Mouse (Mus musculus) kidney, embryonic 15.5 days (tissue): ENCODE results near the gene Map1lc3b. TPM values are rescaled to one million over a fixed set of nuclear protein-coding genes. Genes with fewer than 3 reads are reported as not detected.

Experiments used
- ATAC-seq: fragments of 200-750 bp; cut with Nextera tagmentation; replicated peaks from 2 replicates; pipeline ENCODE4 v1.8.0; 2017; ENCODE audit warnings: moderate TSS enrichment; ENCODE audit not compliant: low FRiP score
- H3K27ac ChIP-seq: fragments of 300-500 bp; sonication (generic); 2 replicates; pipeline ENCODE4 v1.5.1; 2015; ENCODE audit warnings: mild to moderate bottlenecking, inconsistent platforms
- H3K27me3 ChIP-seq: fragments of 300-500 bp; sonication (generic); 2 replicates; pipeline ENCODE4 v1.6.1; 2015; ENCODE audit warnings: inconsistent platforms
- H3K36me3 ChIP-seq: fragments of 300-500 bp; sonication (generic); 2 replicates; pipeline ENCODE4 v1.6.1; 2015; ENCODE audit warnings: inconsistent platforms
- H3K4me1 ChIP-seq: fragments of 300-500 bp; sonication (generic); 2 replicates; pipeline ENCODE4 v1.6.1; 2015; ENCODE audit warnings: inconsistent platforms
- H3K4me2 ChIP-seq: fragments of 300-500 bp; sonication (generic); 2 replicates; pipeline ENCODE4 v1.6.1; 2015; ENCODE audit warnings: moderate library complexity, mild to moderate bottlenecking, inconsistent platforms
- H3K4me3 ChIP-seq: fragments of 300-500 bp; sonication (generic); replicated peaks from 2 replicates; pipeline ENCODE4 v1.5.1; 2015; ENCODE audit warnings: mild to moderate bottlenecking, inconsistent platforms
- H3K9ac ChIP-seq: fragments of 300-500 bp; sonication (generic); 2 replicates; pipeline ENCODE4 v1.6.1; 2015; ENCODE audit warnings: mild to moderate bottlenecking, inconsistent platforms
- H3K9me3 ChIP-seq: fragments of 300-500 bp; sonication (generic); replicated peaks from 2 replicates; pipeline ENCODE4 v1.6.1; 2016; ENCODE audit warnings: inconsistent platforms
- WGBS: fragments of 180-500 bp; shearing (Covaris S2); methylation state at CpG from one replicate; pipeline ENCODE4 v1.1.7; 2015; ENCODE audit warnings: mixed read lengths; 5-methylcytosine and 5-hydroxymethylcytosine counted together
- polyA plus RNA-seq: library from polyadenylated mRNA; unstranded; fragments of >200 nt; fragmentation: Nextera tagmentation; extraction: Ambion mirVana; gene quantifications from 2 replicates; pipeline ENCODE4 v1.2.1, GENCODE M21; 2015

The Map1lc3b gene
- polyA plus RNA-seq, 1 experiment from 2014 or later, result 183 TPM

DNA sequence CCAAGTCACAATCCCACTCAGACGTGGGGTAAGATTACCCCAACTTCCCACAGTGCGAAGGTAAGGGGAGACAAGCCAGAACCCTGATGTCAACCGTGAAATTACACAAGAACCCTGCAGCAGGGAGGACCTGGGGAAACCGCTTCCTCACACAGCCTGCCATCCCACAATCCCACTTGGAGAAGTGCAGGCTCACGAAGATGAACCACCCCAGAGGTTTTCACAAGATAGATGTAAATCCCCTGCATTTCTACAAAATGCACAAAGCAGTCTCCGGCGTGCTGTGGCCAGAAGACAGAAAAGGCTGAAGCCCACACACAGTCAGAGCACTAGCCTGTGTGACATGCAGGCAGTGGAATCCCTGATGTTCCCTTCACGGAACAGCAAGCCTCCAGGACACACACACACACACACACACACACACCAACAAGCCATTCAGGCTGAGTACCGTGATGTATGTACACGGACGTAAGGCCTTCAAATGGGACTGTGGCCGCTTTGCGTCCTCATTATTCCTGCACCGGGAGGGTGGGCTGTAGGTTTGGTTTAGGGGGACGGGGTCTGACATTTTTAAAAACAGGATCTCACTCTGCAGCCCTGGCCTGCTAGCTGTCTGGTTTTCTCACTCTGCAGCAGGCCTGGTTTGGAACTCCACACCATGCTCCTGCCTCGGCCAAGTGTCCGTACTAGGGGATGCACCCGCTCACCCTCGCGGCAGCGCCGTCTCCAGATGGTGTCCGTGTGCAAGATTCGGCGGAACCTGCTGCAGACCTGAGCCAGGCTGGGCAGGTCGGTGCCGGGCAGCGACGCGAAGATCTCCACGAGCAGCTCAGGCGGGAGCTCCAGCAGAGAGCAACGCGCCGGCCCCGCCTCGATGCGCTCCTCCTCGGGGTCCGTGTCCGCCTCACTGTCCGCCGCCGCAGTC lies 12.1 kb upstream of the Map1lc3b start:
- H3K4me3 ChIP-seq, result peak overlapping the region; percentile 69
- peak overlapping the region; percentile 55; the same call in 1 of the 2 replicates for H3K27ac ChIP-seq
- no peaks in the 10 kb centered on the region for H3K9me3 ChIP-seq
- H3K36me3 ChIP-seq, result no peaks in the 10 kb centered on the region
- H3K9ac ChIP-seq, result peak overlapping the region; percentile 75
- H3K4me2 ChIP-seq, result peak overlapping the region; percentile 78
- H3K4me1 ChIP-seq, result peaks cover 49% of the 10 kb centered on the region
- ATAC-seq, result peak; percentile 77
- peaks cover 5% of the 10 kb centered on the region; the same call in 1 of the 2 replicates for H3K27me3 ChIP-seq
- WGBS, result 2% methylated on average over 35 of the region's 44 CpGs

DNA sequence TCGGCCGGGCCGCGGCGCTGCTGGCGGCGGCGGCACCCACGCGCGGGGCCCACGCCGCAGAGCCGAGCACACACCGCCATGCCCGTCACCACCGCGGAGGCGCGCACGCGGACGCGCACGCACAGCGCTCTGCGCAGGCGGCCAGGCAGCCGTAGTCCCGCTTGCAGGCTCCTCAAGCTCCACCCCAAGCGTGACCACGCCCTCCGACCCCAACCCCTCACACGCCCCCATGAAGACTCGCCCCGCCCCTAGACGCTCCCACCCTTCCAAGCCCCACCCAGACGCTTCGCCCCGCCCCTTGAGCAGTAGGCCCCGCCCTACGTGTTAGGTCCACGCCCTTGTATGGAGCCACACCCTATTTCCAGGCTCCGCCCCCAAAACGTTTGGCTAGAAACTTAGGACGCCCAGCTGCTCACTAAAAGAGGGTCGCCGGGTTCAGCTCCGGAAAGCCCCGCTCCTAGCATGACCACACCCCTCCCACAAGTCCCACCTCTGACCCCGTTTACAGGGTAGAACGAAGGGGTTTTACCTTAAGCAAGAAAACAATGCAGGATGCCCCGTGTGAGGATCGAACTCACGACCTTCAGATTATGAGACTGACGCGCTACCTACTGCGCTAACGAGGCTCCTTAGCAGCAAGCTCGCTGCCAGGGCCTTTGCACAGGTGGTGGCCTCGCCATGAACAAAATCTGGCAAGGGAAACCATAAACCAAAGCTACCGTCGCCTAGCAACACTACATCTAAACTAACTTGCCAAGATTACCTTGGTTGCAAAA lies 11.3 kb upstream of the Map1lc3b start, which contains the start of gene Fbxo31:
Gene Fbxo31, minus strand, starts transcription at position 131 of the 776 bp plus-strand sequence.
- H3K9ac ChIP-seq, result peak within 1 kb of the TSS; percentile 75
- peaks cover 5% of the 10 kb centered on the region; the same call in 1 of the 2 replicates for H3K27me3 ChIP-seq
- ATAC-seq, result peak; percentile 92
- peak within 1 kb of the TSS; percentile 78 for H3K4me2 ChIP-seq
- H3K4me3 ChIP-seq, result peak within 1 kb of the TSS; percentile 69
- WGBS, result under 1% methylated on average over 63 of the region's 63 CpGs
- H3K27ac ChIP-seq, result peak within 1 kb of the TSS; percentile 55
- peaks cover 42% of the 10 kb centered on the region for H3K4me1 ChIP-seq
- no peaks in the 10 kb centered on the region for H3K9me3 ChIP-seq
- H3K36me3 ChIP-seq, result no peaks in the 10 kb centered on the region

DNA sequence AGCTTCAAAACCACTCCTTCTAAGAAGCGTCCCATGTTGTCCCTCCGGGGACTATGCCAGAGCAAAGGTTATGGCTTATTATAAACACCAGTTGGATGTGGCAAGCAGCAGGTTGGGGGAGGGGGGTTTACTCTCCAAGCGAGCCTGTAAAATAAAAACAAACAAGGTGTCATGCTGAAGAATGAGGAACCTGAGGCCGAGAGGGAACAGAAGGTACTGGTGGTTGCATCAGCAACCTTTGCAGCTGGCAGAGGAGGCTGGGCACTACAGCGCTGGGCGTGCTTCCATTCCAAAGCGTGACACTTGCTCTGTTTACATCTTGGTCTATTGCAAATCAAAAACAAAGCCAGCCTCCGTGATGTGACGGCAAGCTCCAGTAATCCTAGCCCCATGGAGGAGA lies 9.7 kb upstream of the Map1lc3b start:
- H3K4me3 ChIP-seq, result no peak overlapping the region
- H3K9me3 ChIP-seq, result no peaks in the 10 kb centered on the region
- no peaks in the 10 kb centered on the region for H3K36me3 ChIP-seq
- ATAC-seq, result no peak
- no peak overlapping the region for H3K4me2 ChIP-seq
- H3K27ac ChIP-seq, result no peak overlapping the region
- peaks cover 39% of the 10 kb centered on the region for H3K4me1 ChIP-seq
- no peak overlapping the region for H3K9ac ChIP-seq
- H3K27me3 ChIP-seq, result peaks cover 5% of the 10 kb centered on the region; the same call in 1 of the 2 replicates
- WGBS, result 28% methylated on average over 9 of the region's 9 CpGs

DNA sequence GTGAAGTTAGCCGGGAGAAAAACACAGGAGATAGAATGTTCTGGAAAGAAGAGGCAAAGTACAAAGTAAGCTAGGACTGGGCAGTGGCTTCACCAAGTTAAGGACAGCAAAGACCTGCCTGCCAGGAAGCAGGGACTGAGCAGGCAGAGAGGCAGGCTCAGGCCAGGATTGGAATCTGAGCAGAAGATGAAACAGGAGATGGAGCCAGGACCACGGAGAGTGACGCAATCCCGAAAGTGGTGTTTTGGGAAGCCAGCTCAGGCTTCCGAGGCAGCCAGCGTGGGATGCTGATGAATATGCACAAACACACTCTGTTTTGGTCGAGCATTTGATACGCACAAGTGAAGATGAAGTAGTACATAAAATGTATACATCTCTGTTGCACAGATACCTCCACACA lies 6.5 kb upstream of the Map1lc3b start:
- H3K9me3 ChIP-seq, result no peaks in the 10 kb centered on the region
- ATAC-seq, result no peak
- H3K9ac ChIP-seq, result no peak overlapping the region
- no peak overlapping the region for H3K27ac ChIP-seq
- H3K4me2 ChIP-seq, result no peak overlapping the region
- H3K4me1 ChIP-seq, result peaks cover 15% of the 10 kb centered on the region
- peaks cover 5% of the 10 kb centered on the region; the same call in 1 of the 2 replicates for H3K27me3 ChIP-seq
- no peak overlapping the region for H3K4me3 ChIP-seq
- no peaks in the 10 kb centered on the region for H3K36me3 ChIP-seq
- 49% methylated on average over 8 of the region's 8 CpGs for WGBS

DNA sequence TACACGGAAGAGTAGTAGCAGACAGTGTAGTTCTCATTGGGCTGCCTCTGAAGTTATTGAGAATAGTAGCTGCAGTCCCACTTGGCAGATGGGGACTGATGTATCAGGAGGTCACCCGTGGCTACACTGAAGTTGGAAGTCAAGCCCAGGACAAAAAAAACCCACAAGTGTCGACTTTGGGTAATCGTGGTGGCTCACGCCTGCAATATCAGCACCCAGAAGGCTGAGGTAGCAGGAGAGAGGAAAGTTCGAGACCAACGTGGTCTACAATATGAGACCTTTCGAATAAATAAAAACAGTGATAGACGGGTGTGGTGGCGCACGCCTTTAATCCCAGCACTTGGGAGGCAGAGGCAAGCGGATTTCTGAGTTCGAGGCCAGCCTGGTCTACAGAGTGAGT lies 5.4 kb upstream of the Map1lc3b start:
- Histone ChIP-seq H3K27ac (peak overlapping the region; percentile 30; the same call in 1 of the 2 replicates), H3K4me1 (peaks cover 8% of the 10 kb centered on the region), H3K9ac (peak overlapping the region; percentile 63; the same call in 1 of the 2 replicates), H3K9me3 (no peaks in the 10 kb centered on the region), H3K4me2 (peak overlapping the region; percentile 82), H3K27me3 (0 out of 2 replicates have a peak, but pooled peaks cover 5% of the 10 kb centered on the region), H3K4me3 (peak overlapping the region; percentile 63), H3K36me3 (no peaks in the 10 kb centered on the region)
- no peak for ATAC-seq
- 46% methylated on average over 13 of the region's 13 CpGs for WGBS

DNA sequence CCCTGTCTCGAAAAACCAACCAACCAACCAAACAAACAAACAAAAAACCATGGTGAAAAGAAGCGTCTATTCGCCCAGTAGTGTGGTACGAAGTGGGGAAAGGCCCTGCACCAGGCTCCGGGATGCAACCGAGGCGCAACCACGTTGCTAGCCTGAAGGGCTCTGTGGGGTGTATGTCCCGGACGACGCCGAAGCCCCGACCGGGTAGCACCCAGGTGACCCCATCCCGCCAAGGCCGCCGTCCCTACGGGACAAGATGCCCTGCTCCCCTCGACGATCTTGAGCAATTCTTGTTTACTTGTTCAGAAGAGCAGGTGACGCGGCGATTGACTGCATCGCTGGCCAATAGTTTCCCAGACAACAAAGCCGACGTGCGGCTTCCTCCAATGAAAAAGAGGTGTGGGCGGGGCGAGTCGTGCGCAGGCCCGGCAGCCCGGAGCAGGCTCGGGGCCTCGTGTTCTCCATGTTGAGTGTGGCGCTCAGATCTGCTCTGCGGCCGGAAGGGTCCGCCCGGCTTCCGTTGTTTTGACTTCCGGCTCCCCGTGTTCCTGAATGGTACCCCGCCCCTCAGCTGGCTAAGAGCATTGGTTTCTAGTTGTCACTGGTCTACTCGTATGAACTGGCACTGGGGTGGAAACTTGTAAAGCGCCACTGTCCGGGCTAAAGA lies 4.9 kb upstream of the Map1lc3b start:
- Histone ChIP-seq H3K4me3 (peak overlapping the region; percentile 63), H3K9ac (peak overlapping the region; percentile 63), H3K4me1 (peaks cover 12% of the 10 kb centered on the region), H3K27me3 (0 out of 2 replicates have a peak, but pooled peaks cover 5% of the 10 kb centered on the region), H3K36me3 (no peaks in the 10 kb centered on the region), H3K27ac (peak overlapping the region; percentile 30; the same call in 1 of the 2 replicates), H3K4me2 (peak overlapping the region; percentile 82), H3K9me3 (no peaks in the 10 kb centered on the region)
- ATAC-seq, result peak; percentile 95
- WGBS, result 1% methylated on average over 47 of the region's 47 CpGs

DNA sequence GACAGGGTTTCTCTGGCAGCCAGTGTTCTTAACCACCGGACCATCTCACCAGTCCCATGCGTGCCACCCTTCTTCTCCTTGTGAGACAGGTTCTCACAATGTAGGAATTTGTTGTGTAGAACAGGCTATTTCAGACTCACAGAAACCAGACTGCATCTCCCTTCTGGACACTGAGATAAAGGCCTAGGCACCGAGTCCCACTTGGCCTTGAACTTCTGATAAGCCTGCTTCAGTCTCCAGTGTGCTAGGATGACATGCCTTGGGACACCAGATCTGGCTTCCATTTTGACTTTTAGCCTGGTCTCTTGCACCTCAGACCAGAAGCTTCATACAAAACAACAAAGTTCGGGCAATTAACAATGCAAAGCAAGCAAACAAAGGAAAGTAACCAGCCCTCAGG lies 1.4 kb upstream of the Map1lc3b start:
- Histone ChIP-seq H3K9me3 (no peaks in the 10 kb centered on the region), H3K9ac (no peak overlapping the region), H3K27ac (no peak overlapping the region), H3K27me3 (no peaks in the 10 kb centered on the region), H3K4me2 (no peak overlapping the region), H3K36me3 (peaks cover 6% of the 10 kb centered on the region), H3K4me1 (peaks cover 37% of the 10 kb centered on the region), H3K4me3 (no peak overlapping the region)
- whole genome bisulfite sequencing, result 87% methylated on average over 4 of the region's 4 CpGs
- no peak for ATAC-seq

DNA sequence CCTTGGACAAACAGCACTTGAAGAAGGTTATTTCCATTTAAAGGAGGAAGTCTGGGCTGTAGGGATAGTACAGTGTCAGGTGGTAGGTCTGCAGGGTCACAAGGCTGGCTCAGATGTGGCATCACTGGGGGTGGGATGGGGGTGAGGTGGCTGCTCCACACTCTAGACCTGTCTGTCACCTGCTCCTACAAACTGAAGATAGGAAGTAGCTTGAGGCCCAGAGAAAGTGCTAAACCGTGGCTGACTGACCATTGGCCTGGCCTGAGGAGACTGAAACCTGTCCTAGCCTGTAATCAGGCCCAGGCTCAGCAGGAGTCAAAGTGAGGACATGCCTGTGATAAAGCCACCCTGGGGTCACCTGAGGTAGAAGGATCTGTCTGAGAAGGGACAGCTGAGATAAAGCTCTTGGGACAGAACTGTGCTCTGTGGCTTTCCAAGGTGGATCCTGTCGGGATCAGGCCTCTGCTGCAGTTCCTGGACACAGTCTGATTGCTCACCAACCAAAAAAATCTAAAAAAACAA lies 895 bp upstream of the Map1lc3b start:
- H3K4me2 ChIP-seq, result peak overlapping the region; percentile 92; the same call in 1 of the 2 replicates
- H3K4me1 ChIP-seq, result peaks cover 37% of the 10 kb centered on the region
- 43% methylated on average over 2 of the region's 2 CpGs for WGBS
- H3K27ac ChIP-seq, result no peak overlapping the region
- H3K9me3 ChIP-seq, result no peaks in the 10 kb centered on the region
- no peak for ATAC-seq
- peaks cover 12% of the 10 kb centered on the region for H3K36me3 ChIP-seq
- peak overlapping the region; percentile 98; the same call in 1 of the 2 replicates for H3K4me3 ChIP-seq
- no peak overlapping the region for H3K9ac ChIP-seq
- H3K27me3 ChIP-seq, result no peaks in the 10 kb centered on the region

DNA sequence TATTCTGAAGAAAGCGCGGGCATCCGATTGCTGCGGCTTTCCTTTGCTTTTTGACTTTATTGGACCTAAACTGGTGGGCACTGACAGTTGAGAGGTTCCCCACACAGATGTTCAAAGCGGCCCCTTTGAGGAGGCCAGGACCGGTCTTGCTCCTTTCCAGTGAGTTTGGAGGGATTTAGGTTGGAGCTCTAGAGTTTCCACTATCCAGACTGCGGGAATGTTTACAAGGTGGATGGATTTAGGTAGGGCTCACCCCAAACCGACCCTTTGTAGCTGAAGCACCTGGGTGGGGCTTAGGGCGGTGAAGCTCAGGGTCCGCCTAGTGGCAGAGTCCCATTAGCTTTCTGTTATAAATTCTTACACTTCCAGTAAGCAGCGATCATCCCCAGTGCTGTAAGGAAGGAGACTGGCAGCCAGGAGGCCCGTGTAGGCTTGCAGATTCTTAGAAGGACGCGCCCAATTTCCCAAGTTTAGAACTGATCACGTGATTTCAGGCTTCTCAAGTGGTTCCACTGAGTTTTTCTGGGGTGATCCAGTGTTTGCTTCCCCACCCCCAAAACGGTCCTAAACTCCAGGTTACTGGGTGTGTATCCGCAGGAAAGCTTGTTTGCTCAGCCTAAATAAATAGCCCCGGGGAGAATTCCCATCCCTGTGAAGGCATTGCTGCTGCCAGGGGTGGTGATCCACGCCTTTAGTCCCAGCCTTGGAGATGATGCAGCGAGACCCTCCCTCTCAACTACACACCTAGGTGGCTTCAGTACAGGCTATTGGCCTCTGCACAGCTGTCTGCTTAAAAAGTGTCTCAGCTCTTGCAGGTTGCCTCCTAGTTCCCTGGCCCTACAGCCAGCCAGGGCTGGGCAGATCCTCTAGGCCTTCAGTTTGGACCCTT lies 1.3 kb downstream of the Map1lc3b start:
- Histone ChIP-seq H3K36me3 (peaks cover 33% of the 10 kb centered on the region), H3K9ac (peak overlapping the region; percentile 98), H3K27ac (peak overlapping the region; percentile 75), H3K4me2 (peak overlapping the region; percentile 92), H3K9me3 (no peaks in the 10 kb centered on the region), H3K4me1 (peaks cover 32% of the 10 kb centered on the region), H3K4me3 (peak overlapping the region; percentile 98), H3K27me3 (no peaks in the 10 kb centered on the region)
- ATAC-seq, result peak; percentile 24
- 12% methylated on average over 20 of the region's 20 CpGs for WGBS

DNA sequence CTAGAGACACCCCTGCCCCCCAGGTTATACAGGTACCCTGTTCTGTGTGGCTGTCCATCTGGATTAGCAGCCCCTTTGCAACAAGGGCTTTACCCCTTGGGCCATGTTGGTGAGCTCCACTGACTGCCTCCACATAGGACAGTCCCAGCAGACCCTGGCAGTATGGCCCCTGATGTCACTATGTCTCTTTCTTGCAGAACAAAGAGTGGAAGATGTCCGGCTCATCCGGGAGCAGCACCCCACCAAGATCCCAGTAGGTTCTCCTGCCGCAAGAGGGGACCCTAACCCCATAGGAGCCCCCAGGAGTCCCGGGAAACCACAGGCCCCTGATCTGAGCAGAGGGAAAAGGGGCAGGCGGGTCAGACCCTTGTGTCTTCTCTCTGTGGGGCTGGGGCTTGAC lies 3.1 kb downstream of the Map1lc3b start:
- no peak overlapping the region for H3K9ac ChIP-seq
- WGBS, result 87% methylated on average over 5 of the region's 5 CpGs
- H3K4me1 ChIP-seq, result peaks cover 32% of the 10 kb centered on the region
- no peaks in the 10 kb centered on the region for H3K27me3 ChIP-seq
- no peak overlapping the region for H3K27ac ChIP-seq
- no peak overlapping the region for H3K4me2 ChIP-seq
- peaks cover 49% of the 10 kb centered on the region for H3K36me3 ChIP-seq
- no peak overlapping the region for H3K4me3 ChIP-seq
- H3K9me3 ChIP-seq, result no peaks in the 10 kb centered on the region
- ATAC-seq, result no peak
